ENCODE assay signal across 1 mouse cellular context in the genomic region with DNA sequence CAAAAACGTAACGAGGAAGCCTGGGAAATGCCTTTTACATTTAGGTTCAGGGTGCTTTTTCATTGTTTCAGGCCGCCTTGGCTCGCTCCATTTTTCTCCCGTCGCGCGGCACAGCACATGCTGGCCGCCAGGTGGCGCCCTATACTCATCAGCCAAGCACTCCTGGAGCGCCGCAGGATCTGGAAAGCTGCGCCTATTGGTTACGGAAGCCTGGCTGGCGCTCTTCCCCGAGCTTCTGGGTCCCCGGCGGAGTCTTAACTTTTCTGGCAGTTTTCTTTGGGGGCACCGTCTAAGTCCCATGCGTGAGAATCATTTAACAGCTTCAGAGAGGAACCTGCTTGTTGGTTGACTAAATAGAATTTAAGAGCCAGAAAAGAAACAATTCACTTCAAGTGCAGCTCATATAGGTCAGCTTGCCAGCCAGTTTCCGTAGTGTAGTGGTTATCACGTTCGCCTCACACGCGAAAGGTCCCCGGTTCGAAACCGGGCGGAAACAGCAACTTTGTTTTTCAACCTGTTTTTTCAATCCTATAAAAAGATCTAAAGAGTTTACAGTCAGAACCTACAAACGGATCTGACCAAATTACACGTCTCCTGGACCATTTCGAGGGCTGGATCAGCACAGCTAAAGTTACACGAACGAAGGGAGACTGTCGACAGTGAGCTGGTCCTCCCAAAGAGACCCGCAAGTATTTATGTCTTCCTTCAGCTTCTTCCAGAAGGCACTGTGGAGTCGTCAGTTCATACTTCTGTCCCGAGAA.
TF ChIP-seq lines count a peak whose summit lies in the region.

No protein-coding gene starts in this region.

TF ChIP-seq in C2C12, 6 proteins besides CTCF, POLR2A, EP300 and RAD21:
- TF ChIP-seq MAX (IDR thresholded peaks at IDR 0.05) (peak; percentile 81), MYOD1 (IDR thresholded peaks at IDR 0.05; ENCODE audit: control insufficient read depth, insufficient read length, low read depth) (no peak)
